Mouse (Mus musculus): ENCODE results near the gene Shpk. TPM values are rescaled to one million over a fixed set of nuclear protein-coding genes. Genes with fewer than 3 reads are reported as not detected.

Shpk gene
- polyA plus RNA-seq, 1 experiment from 2014 or later, result 0.86 TPM

DNA sequence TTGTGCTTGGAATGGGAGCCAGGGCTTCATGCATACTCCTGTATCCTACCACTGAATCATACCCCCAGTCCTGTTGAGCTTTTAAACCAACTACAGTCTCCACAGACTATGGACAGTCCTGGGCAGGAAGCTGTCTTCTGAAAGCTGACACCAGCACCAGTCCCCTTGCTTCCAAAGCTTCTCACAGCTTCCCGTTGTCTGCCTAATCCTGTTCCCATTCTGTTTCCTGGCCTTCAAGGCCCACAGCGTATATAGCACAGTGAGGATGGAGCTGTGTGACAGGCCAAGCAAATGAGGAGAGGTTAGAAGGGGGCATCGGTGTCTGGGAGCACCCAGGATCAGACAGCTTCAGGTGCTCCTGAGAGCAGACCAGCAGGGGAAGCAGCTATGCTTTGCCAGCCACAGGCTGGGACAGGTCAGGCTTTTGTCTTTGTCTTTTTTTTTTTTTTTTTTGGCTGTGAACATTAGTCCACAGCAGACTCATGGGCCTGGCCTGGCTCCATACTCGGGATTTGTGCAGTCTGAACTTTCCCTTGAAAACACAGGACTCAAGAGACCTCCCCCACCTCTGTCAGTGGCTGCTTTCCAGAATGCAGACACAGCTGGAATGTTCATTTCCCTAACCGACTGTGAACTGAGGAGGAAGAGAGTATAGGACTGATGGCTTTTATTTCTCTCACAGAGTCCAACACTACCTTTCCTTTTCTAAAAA is 36.9 kb downstream of the Shpk start:
- no peaks in the 10 kb centered on the region for H3K9me3 ChIP-seq
- no peaks in the 10 kb centered on the region for H3K27me3 ChIP-seq (replicated peaks; ENCODE audit: low read depth, poor library complexity, severe bottlenecking)
- H3K27ac ChIP-seq (replicated peaks), result no peak overlapping the region
- H3K4me3 ChIP-seq, result no peak overlapping the region
- no peak for DNase-seq (ENCODE audit: low spot score)
- WGBS, result 46% methylated on average over 5 of the region's 5 CpGs
- H3K36me3 ChIP-seq (replicated peaks), result no peaks in the 10 kb centered on the region
- H3K4me1 ChIP-seq, result peaks cover 9% of the 10 kb centered on the region; the same call in 1 of the 2 replicates

- 81% methylated on average over 3 of the region's 3 CpGs for WGBS
- Histone ChIP-seq H3K27ac (replicated peaks) (no peak overlapping the region), H3K9me3 (no peaks in the 10 kb centered on the region), H3K4me3 (no peak overlapping the region), H3K36me3 (replicated peaks) (no peaks in the 10 kb centered on the region), H3K4me1 (peaks cover 9% of the 10 kb centered on the region; the same call in 1 of the 2 replicates), H3K27me3 (replicated peaks; ENCODE audit: low read depth, poor library complexity, severe bottlenecking) (no peaks in the 10 kb centered on the region)
- no peak for DNase-seq (ENCODE audit: low spot score)
Measured at GRCm38 (mm10) chr11:73236731-73237130, 37.5 kb downstream of the Shpk start.

DNA sequence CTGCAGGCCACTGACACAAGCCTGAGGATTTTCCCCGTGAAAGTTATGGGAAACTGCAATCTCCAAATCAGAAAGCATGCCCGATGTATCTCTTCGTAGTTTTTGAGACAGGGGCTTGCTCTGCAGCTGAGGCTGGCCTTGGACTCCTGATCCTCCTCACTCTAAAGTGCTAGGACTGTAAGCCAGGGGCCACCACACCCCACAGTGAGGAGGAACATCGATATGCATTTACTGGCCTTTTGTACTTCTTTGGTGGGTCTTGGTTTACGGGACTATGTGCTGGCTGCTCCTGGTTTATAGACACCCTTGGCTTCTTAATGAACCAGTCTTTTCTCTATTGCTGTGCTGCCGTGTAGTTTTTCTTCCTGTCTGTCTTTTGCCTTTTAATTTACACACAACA is 42.9 kb downstream of the Shpk start:
- no peak overlapping the region for H3K4me3 ChIP-seq
- H3K4me1 ChIP-seq, result peaks cover 4% of the 10 kb centered on the region; the same call in 1 of the 2 replicates
- no peak overlapping the region for H3K27ac ChIP-seq (replicated peaks)
- H3K9me3 ChIP-seq, result no peaks in the 10 kb centered on the region
- DNase-seq (ENCODE audit: low spot score), result no peak
- no peaks in the 10 kb centered on the region for H3K36me3 ChIP-seq (replicated peaks)
- WGBS, result 89% methylated on average over 6 of the region's 6 CpGs
- H3K27me3 ChIP-seq (replicated peaks; ENCODE audit: low read depth, poor library complexity, severe bottlenecking), result no peaks in the 10 kb centered on the region

GRCm38 (mm10) chr11:73242777-73243176 is 43.5 kb downstream of the Shpk start:
- Histone ChIP-seq H3K27ac (replicated peaks) (no peak overlapping the region), H3K9me3 (no peaks in the 10 kb centered on the region), H3K4me3 (no peak overlapping the region), H3K36me3 (replicated peaks) (no peaks in the 10 kb centered on the region), H3K27me3 (replicated peaks; ENCODE audit: low read depth, poor library complexity, severe bottlenecking) (no peaks in the 10 kb centered on the region), H3K4me1 (peaks cover 4% of the 10 kb centered on the region; the same call in 1 of the 2 replicates)
- WGBS, result 87% methylated on average over 4 of the region's 4 CpGs
- no peak for DNase-seq (ENCODE audit: low spot score)

DNA sequence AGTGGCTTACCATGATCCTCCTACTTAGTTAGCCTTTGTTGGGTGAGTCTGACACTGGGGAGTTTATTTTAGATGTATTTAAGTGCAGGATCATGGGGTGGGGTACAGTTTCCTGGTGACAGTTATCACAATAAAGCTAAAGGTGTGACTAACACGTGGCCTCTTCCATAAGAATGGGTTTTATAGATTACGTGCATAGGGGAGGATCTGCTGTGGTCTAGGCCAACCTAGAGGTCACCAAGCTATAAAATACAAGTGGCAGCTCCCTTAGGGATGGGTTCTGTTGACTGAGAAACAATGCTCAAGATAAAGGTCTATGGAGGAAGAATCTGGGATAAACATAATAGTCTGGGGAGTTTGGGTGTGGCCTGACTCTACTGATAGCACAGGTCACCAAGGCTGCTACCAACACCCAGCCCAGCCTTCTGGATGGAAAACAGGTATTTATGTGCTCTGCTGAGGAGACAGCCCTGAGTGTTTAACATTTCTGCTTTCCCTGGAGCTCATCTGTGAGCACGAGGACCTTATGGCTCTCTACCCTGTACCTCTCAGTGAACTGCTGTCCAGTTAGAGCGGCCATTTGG is 58.2 kb downstream of the Shpk start:
- no peak overlapping the region for H3K4me3 ChIP-seq
- no peaks in the 10 kb centered on the region for H3K27me3 ChIP-seq (replicated peaks; ENCODE audit: low read depth, poor library complexity, severe bottlenecking)
- 79% methylated on average over 4 of the region's 4 CpGs for WGBS
- H3K36me3 ChIP-seq (replicated peaks), result no peaks in the 10 kb centered on the region
- H3K27ac ChIP-seq (replicated peaks), result no peak overlapping the region
- H3K9me3 ChIP-seq, result no peaks in the 10 kb centered on the region
- no peak for DNase-seq (ENCODE audit: low spot score)
- H3K4me1 ChIP-seq, result no peaks in the 10 kb centered on the region

DNA sequence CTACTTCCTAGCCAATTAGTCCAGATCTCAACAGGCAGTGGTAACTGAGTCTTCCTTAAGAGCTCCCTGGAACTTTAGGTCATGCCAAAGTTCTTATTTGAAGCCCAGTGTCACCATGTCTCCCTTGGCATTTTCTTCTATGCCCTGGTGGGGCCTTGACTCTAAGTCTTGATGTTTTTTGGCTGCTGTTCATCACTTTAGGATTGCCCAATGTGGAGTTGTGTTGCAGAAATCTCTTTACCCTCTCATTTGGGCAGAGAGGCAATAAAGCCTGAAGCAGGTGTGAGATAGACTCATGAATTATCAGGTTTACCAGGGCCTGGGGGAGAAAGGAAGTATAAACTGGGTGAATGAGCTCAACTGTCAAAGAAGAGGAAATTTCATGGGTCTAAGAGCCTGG is 59.4 kb downstream of the Shpk start:
- no peak overlapping the region for H3K27ac ChIP-seq (replicated peaks)
- H3K9me3 ChIP-seq, result no peaks in the 10 kb centered on the region
- no peak for DNase-seq (ENCODE audit: low spot score)
- no peaks in the 10 kb centered on the region for H3K27me3 ChIP-seq (replicated peaks; ENCODE audit: low read depth, poor library complexity, severe bottlenecking)
- H3K4me1 ChIP-seq, result no peaks in the 10 kb centered on the region
- no peaks in the 10 kb centered on the region for H3K36me3 ChIP-seq (replicated peaks)
- H3K4me3 ChIP-seq, result no peak overlapping the region

GRCm38 (mm10) chr11:73260457-73260856 is 61.2 kb downstream of the Shpk start:
- Histone ChIP-seq H3K4me3 (no peak overlapping the region), H3K27me3 (replicated peaks; ENCODE audit: low read depth, poor library complexity, severe bottlenecking) (no peaks in the 10 kb centered on the region), H3K36me3 (replicated peaks) (no peaks in the 10 kb centered on the region), H3K9me3 (no peaks in the 10 kb centered on the region), H3K4me1 (no peaks in the 10 kb centered on the region), H3K27ac (replicated peaks) (no peak overlapping the region)
- no peak for DNase-seq (ENCODE audit: low spot score)
- WGBS, result 82% methylated on average over 3 of the region's 3 CpGs

- no peak overlapping the region for H3K4me3 ChIP-seq
- no peaks in the 10 kb centered on the region for H3K4me1 ChIP-seq
- H3K36me3 ChIP-seq (replicated peaks), result no peaks in the 10 kb centered on the region
- H3K27ac ChIP-seq (replicated peaks), result no peak overlapping the region
- DNase-seq (ENCODE audit: low spot score), result no peak
- H3K27me3 ChIP-seq (replicated peaks; ENCODE audit: low read depth, poor library complexity, severe bottlenecking), result no peaks in the 10 kb centered on the region
- no peaks in the 10 kb centered on the region for H3K9me3 ChIP-seq
- 89% methylated on average over 1 of the region's 1 CpGs for WGBS
Measured at GRCm38 (mm10) chr11:73261385-73261784, 62.1 kb downstream of the Shpk start.

DNA sequence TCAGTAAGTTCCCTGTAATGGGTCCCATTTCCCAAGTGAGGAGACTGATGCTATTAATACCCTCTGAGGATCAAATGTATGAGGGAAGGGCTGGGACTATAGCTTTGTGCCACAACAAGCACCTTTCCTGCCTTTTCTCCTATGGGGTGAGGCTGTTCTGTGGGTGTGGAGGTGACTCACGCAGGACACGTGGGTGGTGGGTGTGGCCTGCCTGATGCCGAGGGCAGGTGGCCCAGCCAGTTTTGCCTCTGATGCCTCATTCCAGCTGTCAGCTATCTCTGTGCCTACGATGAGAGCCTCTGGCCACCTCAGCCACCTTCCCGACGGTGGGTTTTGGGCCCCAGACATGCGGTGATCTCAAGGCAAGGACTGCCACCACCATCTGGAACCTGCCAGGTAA is 68.0 kb downstream of the Shpk start, which contains the start of gene Trpv3:
Gene Trpv3, plus strand, starts transcription at position 122 of the 400 bp plus-strand sequence.
- 85% methylated on average over 7 of the region's 7 CpGs for WGBS

More for the DNA sequence above, 68.0 kb downstream of the Shpk start, which contains the start of gene Trpv3:
- no peaks in the 10 kb centered on the region for H3K36me3 ChIP-seq (replicated peaks)
- H3K4me1 ChIP-seq, result no peaks in the 10 kb centered on the region
- H3K4me3 ChIP-seq, result no peak within 1 kb of the TSS
- no peak for DNase-seq (ENCODE audit: low spot score)
- H3K9me3 ChIP-seq, result no peaks in the 10 kb centered on the region
- no peak within 1 kb of the TSS for H3K27ac ChIP-seq (replicated peaks)
- H3K27me3 ChIP-seq (replicated peaks; ENCODE audit: low read depth, poor library complexity, severe bottlenecking), result no peaks in the 10 kb centered on the region

Other genes with a start within 250 kb of the Shpk start
- 1.3 and 1.4 TPM in 2 replicates for gene Atp2a3, start 238.3 kb upstream of the Shpk start, polyA plus RNA-seq (2016; fragmentation: Nextera tagmentation; extraction: Ambion mirVana)
- 0.79 and 1.0 TPM in 2 replicates for gene P2rx1, start 200.4 kb upstream of the Shpk start, polyA plus RNA-seq (2016; fragmentation: Nextera tagmentation; extraction: Ambion mirVana)
- 5.6 and 6.9 TPM in 2 replicates for gene Camkk1, start 180.5 kb upstream of the Shpk start, polyA plus RNA-seq (2016; fragmentation: Nextera tagmentation; extraction: Ambion mirVana)
- 13.7 and 13.8 TPM in 2 replicates for gene Ncbp3, start 151.7 kb upstream of the Shpk start, polyA plus RNA-seq (2016; fragmentation: Nextera tagmentation; extraction: Ambion mirVana)
- gene Itgae, start 108.9 kb upstream of the Shpk start, polyA plus RNA-seq (2016; fragmentation: Nextera tagmentation; extraction: Ambion mirVana), result 0.45 and 0.52 TPM in 2 replicates
- 25.0 and 26.3 TPM in 2 replicates for gene Haspin, start 61.2 kb upstream of the Shpk start, polyA plus RNA-seq (2016; fragmentation: Nextera tagmentation; extraction: Ambion mirVana)
- gene P2rx5, start 39.0 kb upstream of the Shpk start, polyA plus RNA-seq (2016; fragmentation: Nextera tagmentation; extraction: Ambion mirVana), result 0.10 and 0.18 TPM in 2 replicates
- 122 and 123 TPM in 2 replicates for gene Emc6, start 22.4 kb upstream of the Shpk start, polyA plus RNA-seq (2016; fragmentation: Nextera tagmentation; extraction: Ambion mirVana)
- 189 and 206 TPM in 2 replicates for gene Tax1bp3, start 22.4 kb upstream of the Shpk start, polyA plus RNA-seq (2016; fragmentation: Nextera tagmentation; extraction: Ambion mirVana)
- 17.4 and 18.4 TPM in 2 replicates for gene Ctns, start 418 bp upstream of the Shpk start, polyA plus RNA-seq (2016; fragmentation: Nextera tagmentation; extraction: Ambion mirVana)
- gene Trpv1, start 34.8 kb downstream of the Shpk start, polyA plus RNA-seq (2016; fragmentation: Nextera tagmentation; extraction: Ambion mirVana), result 0.10 TPM in 1 of 2 replicates, not detected in the other
- gene Trpv3, start 67.9 kb downstream of the Shpk start, polyA plus RNA-seq (2016; fragmentation: Nextera tagmentation; extraction: Ambion mirVana), result 0.04 TPM in 1 of 2 replicates, not detected in the other
- 0.10 and 0.39 TPM in 2 replicates for gene Aspa, start 130.1 kb downstream of the Shpk start, polyA plus RNA-seq (2016; fragmentation: Nextera tagmentation; extraction: Ambion mirVana)
- gene Gm49340, start 130.3 kb downstream of the Shpk start, polyA plus RNA-seq (2016; fragmentation: Nextera tagmentation; extraction: Ambion mirVana), result not detected in 2 replicates
- gene Spata22, start 130.3 kb downstream of the Shpk start, polyA plus RNA-seq (2016; fragmentation: Nextera tagmentation; extraction: Ambion mirVana), result not detected in 2 replicates
- not detected in 2 replicates for gene Olfr20, start 151.3 kb downstream of the Shpk start, polyA plus RNA-seq (2016; fragmentation: Nextera tagmentation; extraction: Ambion mirVana)
- gene Olfr376, start 171.8 kb downstream of the Shpk start, polyA plus RNA-seq (2016; fragmentation: Nextera tagmentation; extraction: Ambion mirVana), result not detected in 2 replicates
- gene Olfr1, start 200.2 kb downstream of the Shpk start, polyA plus RNA-seq (2016; fragmentation: Nextera tagmentation; extraction: Ambion mirVana), result not detected in 2 replicates
- gene Olfr378, start 229.0 kb downstream of the Shpk start, polyA plus RNA-seq (2016; fragmentation: Nextera tagmentation; extraction: Ambion mirVana), result not detected in 2 replicates

Measured in embryonic facial prominence, embryonic 10.5 days (tissue).